Mouse (Mus musculus): ENCODE results near the gene Cotl1. TPM values are rescaled to one million over a fixed set of nuclear protein-coding genes. Genes with fewer than 3 reads are reported as not detected.

Cotl1 gene
- polyA plus RNA-seq, 1 experiment: 453 TPM

- H3K27me3 ChIP-seq (ENCODE audit: control insufficient read depth, insufficient read depth, insufficient read length): no peaks in the 10 kb centered on the region
- no peaks in the 10 kb centered on the region for H3K36me3 ChIP-seq (ENCODE audit: control insufficient read depth, insufficient read depth)
- TF ChIP-seq MYOG (IDR thresholded peaks at IDR 0.05; ENCODE audit: control insufficient read depth, extremely low read depth, insufficient read length): no peak
- TF ChIP-seq CTCF (IDR thresholded peaks at IDR 0.05; ENCODE audit: control insufficient read depth, insufficient read depth, insufficient read length): peak; percentile 92
- no peak for TF ChIP-seq CEBPB (IDR thresholded peaks at IDR 0.05; ENCODE audit: low read depth)
- peak; percentile 86 for TF ChIP-seq USF1 (IDR thresholded peaks at IDR 0.05; ENCODE audit: low read depth)
- no peak for TF ChIP-seq FOSL1 (IDR thresholded peaks at IDR 0.05; ENCODE audit: insufficient read depth, low read length, poor library complexity, severe bottlenecking)
- peak; percentile 93 for TF ChIP-seq MAX (IDR thresholded peaks at IDR 0.05)
- no peak for TF ChIP-seq MYOD1 (IDR thresholded peaks at IDR 0.05; ENCODE audit: control insufficient read depth, insufficient read length, low read depth)
- no peaks in the 10 kb centered on the region for H3K79me3 ChIP-seq (ENCODE audit: low read depth)
- no peak overlapping the region for H3ac ChIP-seq (ENCODE audit: control insufficient read depth, insufficient read length, low read depth)
- H3K4me3 ChIP-seq (ENCODE audit: insufficient read depth, poor library complexity, severe bottlenecking): no peak overlapping the region
- H3K79me2 ChIP-seq (ENCODE audit: control insufficient read depth, insufficient read depth): no peaks in the 10 kb centered on the region
These were observed 61.2 kb downstream of the Cotl1 start for GRCm38 (mm10) chr8:119779013-119779737.

- no peaks in the 10 kb centered on the region for H3K27me3 ChIP-seq (ENCODE audit: control insufficient read depth, insufficient read depth, insufficient read length)
- TF ChIP-seq FOSL1 (IDR thresholded peaks at IDR 0.05; ENCODE audit: insufficient read depth, low read length, poor library complexity, severe bottlenecking): no peak
- TF ChIP-seq USF1 (IDR thresholded peaks at IDR 0.05; ENCODE audit: low read depth): no peak
- no peak for TF ChIP-seq CTCF (IDR thresholded peaks at IDR 0.05; ENCODE audit: control insufficient read depth, insufficient read depth, insufficient read length)
- TF ChIP-seq MAX (IDR thresholded peaks at IDR 0.05): no peak
- no peak for TF ChIP-seq MYOG (IDR thresholded peaks at IDR 0.05; ENCODE audit: control insufficient read depth, extremely low read depth, insufficient read length)
- TF ChIP-seq CEBPB (IDR thresholded peaks at IDR 0.05; ENCODE audit: low read depth): no peak
- TF ChIP-seq MYOD1 (IDR thresholded peaks at IDR 0.05; ENCODE audit: control insufficient read depth, insufficient read length, low read depth): no peak
- no peaks in the 10 kb centered on the region for H3K79me3 ChIP-seq (ENCODE audit: low read depth)
- H3ac ChIP-seq (ENCODE audit: control insufficient read depth, insufficient read length, low read depth): peak within 1 kb of the TSS; percentile 83
- no peaks in the 10 kb centered on the region for H3K36me3 ChIP-seq (ENCODE audit: control insufficient read depth, insufficient read depth)
- peak within 1 kb of the TSS; percentile 46 for H3K4me3 ChIP-seq (ENCODE audit: insufficient read depth, poor library complexity, severe bottlenecking)
- no peaks in the 10 kb centered on the region for H3K79me2 ChIP-seq (ENCODE audit: control insufficient read depth, insufficient read depth)
These were observed 62.1 kb downstream of the Cotl1 start, which contains the start of gene Tldc1 for GRCm38 (mm10) chr8:119778263-119778662. Gene Tldc1 (minus strand): TSS chr8:119778416.

- no peak for TF ChIP-seq USF1 (IDR thresholded peaks at IDR 0.05; ENCODE audit: low read depth)
- no peak for TF ChIP-seq MAX (IDR thresholded peaks at IDR 0.05)
- TF ChIP-seq MYOD1 (IDR thresholded peaks at IDR 0.05; ENCODE audit: control insufficient read depth, insufficient read length, low read depth): no peak
- TF ChIP-seq FOSL1 (IDR thresholded peaks at IDR 0.05; ENCODE audit: insufficient read depth, low read length, poor library complexity, severe bottlenecking): no peak
- TF ChIP-seq MYOG (IDR thresholded peaks at IDR 0.05; ENCODE audit: control insufficient read depth, extremely low read depth, insufficient read length): no peak
- TF ChIP-seq CTCF (IDR thresholded peaks at IDR 0.05; ENCODE audit: control insufficient read depth, insufficient read depth, insufficient read length): no peak
- TF ChIP-seq CEBPB (IDR thresholded peaks at IDR 0.05; ENCODE audit: low read depth): no peak
- Histone ChIP-seq H3K79me2 (ENCODE audit: control insufficient read depth, insufficient read depth) (no peaks in the 10 kb centered on the region), H3K79me3 (ENCODE audit: low read depth) (no peaks in the 10 kb centered on the region), H3K27me3 (ENCODE audit: control insufficient read depth, insufficient read depth, insufficient read length) (no peaks in the 10 kb centered on the region), H3K36me3 (ENCODE audit: control insufficient read depth, insufficient read depth) (no peaks in the 10 kb centered on the region), H3ac (ENCODE audit: control insufficient read depth, insufficient read length, low read depth) (peak overlapping the region; percentile 83), H3K4me3 (ENCODE audit: insufficient read depth, poor library complexity, severe bottlenecking) (peak overlapping the region; percentile 46)
These were observed 62.6 kb downstream of the Cotl1 start for GRCm38 (mm10) chr8:119777765-119778164.

- H3K79me3 ChIP-seq (ENCODE audit: low read depth): no peaks in the 10 kb centered on the region
- no peak overlapping the region for H3K4me3 ChIP-seq (ENCODE audit: insufficient read depth, poor library complexity, severe bottlenecking)
- no peaks in the 10 kb centered on the region for H3K36me3 ChIP-seq (ENCODE audit: control insufficient read depth, insufficient read depth)
- H3K79me2 ChIP-seq (ENCODE audit: control insufficient read depth, insufficient read depth): no peaks in the 10 kb centered on the region
- H3ac ChIP-seq (ENCODE audit: control insufficient read depth, insufficient read length, low read depth): no peak overlapping the region
- H3K27me3 ChIP-seq (ENCODE audit: control insufficient read depth, insufficient read depth, insufficient read length): no peaks in the 10 kb centered on the region
- TF ChIP-seq USF1 (IDR thresholded peaks at IDR 0.05; ENCODE audit: low read depth) (no peak), CTCF (IDR thresholded peaks at IDR 0.05; ENCODE audit: control insufficient read depth, insufficient read depth, insufficient read length) (no peak), CEBPB (IDR thresholded peaks at IDR 0.05; ENCODE audit: low read depth) (no peak), MYOG (IDR thresholded peaks at IDR 0.05; ENCODE audit: control insufficient read depth, extremely low read depth, insufficient read length) (no peak), MYOD1 (IDR thresholded peaks at IDR 0.05; ENCODE audit: control insufficient read depth, insufficient read length, low read depth) (no peak), FOSL1 (IDR thresholded peaks at IDR 0.05; ENCODE audit: insufficient read depth, low read length, poor library complexity, severe bottlenecking) (no peak), MAX (IDR thresholded peaks at IDR 0.05) (no peak)
These were observed 63.6 kb downstream of the Cotl1 start for GRCm38 (mm10) chr8:119776668-119777245.

GRCm38 (mm10) chr8:119765761-119766444 lies 74.4 kb downstream of the Cotl1 start:
- Histone ChIP-seq H3K36me3 (ENCODE audit: control insufficient read depth, insufficient read depth) (no peaks in the 10 kb centered on the region), H3K79me2 (ENCODE audit: control insufficient read depth, insufficient read depth) (no peaks in the 10 kb centered on the region), H3K27me3 (ENCODE audit: control insufficient read depth, insufficient read depth, insufficient read length) (no peaks in the 10 kb centered on the region), H3K79me3 (ENCODE audit: low read depth) (no peaks in the 10 kb centered on the region), H3K4me3 (ENCODE audit: insufficient read depth, poor library complexity, severe bottlenecking) (no peak overlapping the region), H3ac (ENCODE audit: control insufficient read depth, insufficient read length, low read depth) (no peak overlapping the region)
- TF ChIP-seq USF1 (IDR thresholded peaks at IDR 0.05; ENCODE audit: low read depth): no peak
- no peak for TF ChIP-seq FOSL1 (IDR thresholded peaks at IDR 0.05; ENCODE audit: insufficient read depth, low read length, poor library complexity, severe bottlenecking)
- TF ChIP-seq CTCF (IDR thresholded peaks at IDR 0.05; ENCODE audit: control insufficient read depth, insufficient read depth, insufficient read length): no peak
- TF ChIP-seq CEBPB (IDR thresholded peaks at IDR 0.05; ENCODE audit: low read depth): no peak
- TF ChIP-seq MAX (IDR thresholded peaks at IDR 0.05): no peak
- TF ChIP-seq MYOG (IDR thresholded peaks at IDR 0.05; ENCODE audit: control insufficient read depth, extremely low read depth, insufficient read length): no peak
- TF ChIP-seq MYOD1 (IDR thresholded peaks at IDR 0.05; ENCODE audit: control insufficient read depth, insufficient read length, low read depth): no peak
